Mouse (Mus musculus) small intestine, adult 2 months (tissue): ENCODE measurements around the gene Acaa1a. TPM values are rescaled to one million over a fixed set of nuclear protein-coding genes. Genes with fewer than 3 reads are reported as not detected.
A peak's percentile ranks its signal among the peaks of the same experiment; 100 is the strongest.

Source experiments
- H3K27ac ChIP-seq: fragments of 200-500 bp; 2 replicates; pipeline ENCODE4 v1.5.1; 2012; ENCODE audit warnings: low read depth, low read length, control low read depth, inconsistent platforms; ENCODE audit not compliant: insufficient read depth
- H3K27me3 ChIP-seq: fragments of 200-500 bp; 2 replicates; pipeline ENCODE4 v1.6.1; 2012; ENCODE audit warnings: mild to moderate bottlenecking, moderate library complexity, low read length, inconsistent platforms; ENCODE audit not compliant: control insufficient read depth, insufficient read depth
- H3K36me3 ChIP-seq: fragments of 200-500 bp; 2 replicates; pipeline ENCODE4 v1.6.1; 2012; ENCODE audit warnings: mild to moderate bottlenecking, low read length, control low read depth, inconsistent platforms; ENCODE audit not compliant: control insufficient read depth, insufficient read depth
- H3K4me1 ChIP-seq: fragments of 200-500 bp; 2 replicates; pipeline ENCODE4 v1.6.1; 2012; ENCODE audit warnings: low read length, inconsistent platforms, mixed read lengths; ENCODE audit not compliant: control insufficient read depth, insufficient read depth, insufficient read length
- H3K4me3 ChIP-seq: fragments of 200-500 bp; 2 replicates; pipeline ENCODE4 v1.5.1; 2012; ENCODE audit warnings: low read depth, mild to moderate bottlenecking, control low read depth, inconsistent platforms, low read length, moderate library complexity
- CTCF ChIP-seq: fragments of 200-500 bp; IDR thresholded peaks from 2 replicates; pipeline ENCODE4 v1.5.1; 2012; ENCODE audit warnings: low read depth, mild to moderate bottlenecking, control low read depth, inconsistent platforms, low read length, moderate library complexity, mixed read lengths; ENCODE audit not compliant: insufficient replicate concordance, insufficient read length; ENCODE audit errors: extremely low read depth
- POLR2A ChIP-seq: fragments of 200-500 bp; IDR thresholded peaks from 2 replicates; pipeline ENCODE4 v1.6.1; 2012; ENCODE audit warnings: low read depth, mild to moderate bottlenecking, control low read depth, inconsistent platforms, low read length, moderate library complexity
- WGBS: fragments of 180-500 bp; shearing (Covaris S2); methylation state at CpG from one replicate; pipeline ENCODE4 v1.1.7; 2018; 5-methylcytosine and 5-hydroxymethylcytosine counted together
- polyA plus RNA-seq: library from polyadenylated mRNA; depleted of rRNA; stranded (reverse); fragments of >200 nt; gene quantifications from 2 replicates; pipeline ENCODE4 v1.2.3, GENCODE M21; 2012

Acaa1a gene
- polyA plus RNA-seq, 1 experiment = 776 TPM

DNA sequence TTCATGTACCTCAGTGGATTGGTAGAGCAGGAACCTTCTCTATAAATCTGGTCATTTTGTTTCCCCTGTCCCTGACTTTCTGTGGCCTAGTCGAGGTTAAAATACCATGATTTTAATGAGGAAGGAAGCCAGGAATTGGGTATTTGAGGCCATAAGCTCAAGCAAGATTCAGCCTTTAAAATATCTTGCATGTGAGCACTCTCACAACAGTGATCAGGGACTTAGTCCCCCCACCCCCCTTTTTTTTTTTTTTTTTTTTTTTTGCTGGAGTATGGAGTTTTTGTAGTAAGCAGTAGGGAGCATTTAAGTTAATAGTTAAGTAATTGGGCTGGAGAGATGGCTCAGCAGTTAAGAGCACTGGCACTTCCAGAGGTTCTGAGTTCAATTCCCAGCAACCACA lies 15.3 kb upstream of the Acaa1a start:
- 75% methylated on average over 1 of the region's 1 CpGs for WGBS
- H3K27ac ChIP-seq = no peak overlapping the region
- no peak overlapping the region for H3K4me3 ChIP-seq
- H3K4me1 ChIP-seq = peaks cover 10% of the 10 kb centered on the region; the same call in 1 of the 2 replicates
- no peaks in the 10 kb centered on the region for H3K27me3 ChIP-seq
- H3K36me3 ChIP-seq = no peaks in the 10 kb centered on the region; the same call in 1 of the 2 replicates
- TF ChIP-seq POLR2A = no peak
- TF ChIP-seq CTCF = no peak

GRCm38 (mm10) chr9:119328488-119328887 lies 11.0 kb upstream of the Acaa1a start:
- H3K4me1 ChIP-seq = no peaks in the 10 kb centered on the region
- H3K27me3 ChIP-seq = no peaks in the 10 kb centered on the region
- TF ChIP-seq CTCF = no peak
- TF ChIP-seq POLR2A = no peak
- H3K4me3 ChIP-seq = no peak overlapping the region
- H3K27ac ChIP-seq = no peak overlapping the region
- 67% methylated on average over 3 of the region's 3 CpGs for WGBS
- H3K36me3 ChIP-seq = no peaks in the 10 kb centered on the region

- no peaks in the 10 kb centered on the region for H3K27me3 ChIP-seq
- no peak overlapping the region for H3K27ac ChIP-seq
- H3K4me1 ChIP-seq = peaks cover 2% of the 10 kb centered on the region; the same call in 1 of the 2 replicates
- H3K4me3 ChIP-seq = no peak overlapping the region
- TF ChIP-seq CTCF = no peak
- TF ChIP-seq POLR2A = no peak
- no peaks in the 10 kb centered on the region for H3K36me3 ChIP-seq
- WGBS = 62% methylated on average over 15 of the region's 15 CpGs
Measured at GRCm38 (mm10) chr9:119330186-119330963, 9.1 kb upstream of the Acaa1a start.

- H3K4me3 ChIP-seq = no peak overlapping the region
- TF ChIP-seq POLR2A (no peak), CTCF (no peak)
- WGBS = 60% methylated on average over 10 of the region's 10 CpGs
- peaks cover 21% of the 10 kb centered on the region for H3K36me3 ChIP-seq
- H3K27me3 ChIP-seq = no peaks in the 10 kb centered on the region
- H3K27ac ChIP-seq = peak overlapping the region; percentile 74
- H3K4me1 ChIP-seq = peaks cover 6% of the 10 kb centered on the region
Measured at GRCm38 (mm10) chr9:119334324-119334723, 5.2 kb upstream of the Acaa1a start.

- Histone ChIP-seq H3K27ac (peak overlapping the region; percentile 74), H3K4me1 (peaks cover 6% of the 10 kb centered on the region), H3K27me3 (no peaks in the 10 kb centered on the region), H3K36me3 (peaks cover 21% of the 10 kb centered on the region), H3K4me3 (no peak overlapping the region)
- no peak for TF ChIP-seq CTCF
- TF ChIP-seq POLR2A = no peak
- 86% methylated on average over 2 of the region's 2 CpGs for WGBS
Measured at GRCm38 (mm10) chr9:119334834-119335233, 4.6 kb upstream of the Acaa1a start.

GRCm38 (mm10) chr9:119335571-119335970 lies 3.9 kb upstream of the Acaa1a start:
- H3K4me3 ChIP-seq = no peak overlapping the region
- no peaks in the 10 kb centered on the region for H3K27me3 ChIP-seq
- H3K4me1 ChIP-seq = peaks cover 6% of the 10 kb centered on the region
- 85% methylated on average over 4 of the region's 4 CpGs for WGBS
- peaks cover 21% of the 10 kb centered on the region for H3K36me3 ChIP-seq
- no peak overlapping the region for H3K27ac ChIP-seq
- TF ChIP-seq CTCF = no peak
- no peak for TF ChIP-seq POLR2A

- Histone ChIP-seq H3K27me3 (no peaks in the 10 kb centered on the region), H3K4me1 (peaks cover 9% of the 10 kb centered on the region), H3K27ac (no peak overlapping the region), H3K4me3 (no peak overlapping the region), H3K36me3 (peaks cover 21% of the 10 kb centered on the region)
- 94% methylated on average over 14 of the region's 14 CpGs for WGBS
- TF ChIP-seq POLR2A (no peak), CTCF (no peak)
Measured at GRCm38 (mm10) chr9:119337842-119338241, 1.6 kb upstream of the Acaa1a start.
